Mouse (Mus musculus) cerebellum, postnatal 14 days (tissue): ENCODE results near the gene Nup210.

ENCODE experiments used
- DNase-seq, 2 experiments: peaks; one replicate each; pipeline ENCODE4 v3.0.0; 2021; ENCODE audit warnings: mixed read lengths in 2 of 2

The Nup210 gene

GRCm38 (mm10) chr6:91016600-91017230 lies 99.9 kb downstream of the Nup210 start:
- peak; percentile 51 to 59 for DNase-seq

GRCm38 (mm10) chr6:91014198-91014958 lies 102.3 kb downstream of the Nup210 start:
- DNase-seq: peak; percentile 28 to 42

DNA sequence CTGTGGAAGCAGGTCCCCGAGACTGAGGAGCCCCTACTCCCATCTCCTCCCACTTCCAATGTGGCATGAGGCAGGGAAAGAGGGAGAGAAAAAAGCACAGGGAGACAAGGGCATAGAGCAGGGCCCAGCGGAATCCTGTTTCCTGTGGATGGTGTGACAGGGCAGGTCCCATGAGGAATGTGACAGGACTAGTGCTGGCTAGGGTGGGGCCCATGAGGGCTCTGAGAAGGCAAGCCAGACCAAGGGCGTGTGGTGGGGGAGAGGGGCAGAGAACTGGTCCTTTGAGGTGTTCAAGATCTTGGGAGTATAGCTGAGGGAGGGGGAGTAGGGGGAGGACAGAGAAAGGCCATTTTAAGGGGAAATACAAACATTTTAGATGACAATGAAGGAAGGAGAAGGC lies 104.2 kb downstream of the Nup210 start:
- no peak for DNase-seq

DNA sequence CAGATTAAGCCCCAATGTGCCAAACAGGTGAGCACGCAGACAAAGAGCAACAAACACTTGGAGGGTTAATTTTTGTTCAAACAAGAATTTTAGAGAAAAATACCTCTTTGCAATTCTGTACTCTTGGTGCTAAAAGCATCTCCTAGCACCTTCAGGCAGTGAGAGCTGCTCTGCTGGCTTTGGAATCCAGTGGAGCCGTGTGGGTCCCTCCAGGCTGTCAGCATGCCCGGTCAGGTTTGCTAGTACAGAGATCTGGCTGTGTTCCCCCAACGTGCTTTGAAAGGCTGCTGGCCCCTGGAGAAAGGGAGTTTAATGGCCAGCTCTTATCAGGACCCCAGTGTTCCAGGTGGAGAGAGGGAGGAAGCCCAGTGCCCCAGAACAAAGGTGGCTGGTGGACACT lies 105.1 kb downstream of the Nup210 start:
- no peak for DNase-seq

GRCm38 (mm10) chr6:91008284-91008830 lies 108.3 kb downstream of the Nup210 start:
- no peak for DNase-seq

- DNase-seq: no peak
Observed at GRCm38 (mm10) chr6:91007207-91007606, 109.4 kb downstream of the Nup210 start.

DNA sequence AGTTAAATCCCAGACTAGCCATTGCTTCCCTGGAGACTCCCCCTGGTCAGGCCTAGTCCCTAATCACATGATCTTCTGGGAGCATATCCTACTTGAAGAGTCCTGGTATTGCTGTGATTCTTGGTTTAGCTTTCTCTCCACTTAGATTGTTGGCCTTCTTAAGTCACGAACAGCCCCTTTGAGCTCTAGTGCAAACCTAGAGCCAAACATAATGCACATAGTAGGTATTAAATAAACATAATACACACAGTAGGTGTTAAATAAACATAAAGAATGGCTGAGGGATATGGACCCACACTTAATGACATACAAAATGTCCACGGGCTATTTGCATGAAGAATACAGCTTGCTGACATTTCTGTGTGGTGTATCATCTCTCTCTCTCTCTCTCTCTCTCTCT lies 112.5 kb downstream of the Nup210 start:
- no peak for DNase-seq

DNA sequence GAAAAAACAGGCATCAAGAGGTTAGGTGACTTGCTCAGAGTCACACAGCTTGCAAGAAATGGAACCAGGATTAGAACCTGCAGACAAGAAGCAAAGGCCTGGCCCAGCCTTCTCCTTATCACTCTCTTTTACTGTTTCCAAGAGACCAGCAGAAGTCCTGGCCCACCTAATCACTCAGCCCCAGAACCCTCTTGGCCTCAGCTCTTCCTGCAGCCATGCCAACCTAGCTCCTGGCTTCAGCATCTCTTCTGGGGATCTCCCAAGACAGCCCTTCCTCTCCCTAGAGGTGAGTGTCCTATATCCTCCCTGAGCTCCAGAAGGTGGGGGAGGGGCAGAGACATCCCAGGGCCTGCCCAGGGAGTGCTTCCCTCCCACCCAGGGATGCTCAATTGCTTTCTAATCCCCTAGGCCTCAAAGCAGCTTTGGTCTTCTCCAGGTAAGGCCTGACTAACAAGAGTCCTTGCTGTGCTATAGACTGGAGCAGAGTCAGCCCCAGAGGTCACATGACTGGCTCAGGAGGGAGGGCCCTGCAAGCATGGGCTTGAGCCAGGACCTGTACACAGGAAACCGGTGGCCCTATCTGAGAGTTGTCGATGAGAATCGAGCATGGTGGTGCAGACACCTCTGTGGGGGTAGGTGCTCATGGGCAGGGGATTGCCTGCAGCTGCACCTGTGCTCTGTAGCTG lies 113.2 kb downstream of the Nup210 start:
- DNase-seq: no peak

DNA sequence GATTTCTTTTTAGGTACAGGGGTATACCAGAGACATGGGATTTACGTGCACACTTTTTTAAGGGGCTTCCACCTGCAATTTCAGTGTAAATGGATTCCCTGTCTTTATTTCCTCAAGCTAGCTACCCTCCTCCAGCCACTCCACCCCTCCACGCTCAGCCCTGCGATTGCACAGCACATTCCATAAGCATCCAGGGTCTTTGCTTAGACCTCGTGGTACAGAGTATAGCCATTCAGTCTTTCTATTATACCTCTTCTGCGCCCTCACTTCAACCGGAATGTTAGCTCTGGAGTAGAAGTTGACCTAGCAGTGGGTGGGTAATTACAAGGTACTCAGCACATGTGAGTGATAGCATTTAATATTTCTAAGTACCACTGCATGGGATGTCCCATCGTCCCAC lies 115.1 kb downstream of the Nup210 start:
- no peak for DNase-seq

DNA sequence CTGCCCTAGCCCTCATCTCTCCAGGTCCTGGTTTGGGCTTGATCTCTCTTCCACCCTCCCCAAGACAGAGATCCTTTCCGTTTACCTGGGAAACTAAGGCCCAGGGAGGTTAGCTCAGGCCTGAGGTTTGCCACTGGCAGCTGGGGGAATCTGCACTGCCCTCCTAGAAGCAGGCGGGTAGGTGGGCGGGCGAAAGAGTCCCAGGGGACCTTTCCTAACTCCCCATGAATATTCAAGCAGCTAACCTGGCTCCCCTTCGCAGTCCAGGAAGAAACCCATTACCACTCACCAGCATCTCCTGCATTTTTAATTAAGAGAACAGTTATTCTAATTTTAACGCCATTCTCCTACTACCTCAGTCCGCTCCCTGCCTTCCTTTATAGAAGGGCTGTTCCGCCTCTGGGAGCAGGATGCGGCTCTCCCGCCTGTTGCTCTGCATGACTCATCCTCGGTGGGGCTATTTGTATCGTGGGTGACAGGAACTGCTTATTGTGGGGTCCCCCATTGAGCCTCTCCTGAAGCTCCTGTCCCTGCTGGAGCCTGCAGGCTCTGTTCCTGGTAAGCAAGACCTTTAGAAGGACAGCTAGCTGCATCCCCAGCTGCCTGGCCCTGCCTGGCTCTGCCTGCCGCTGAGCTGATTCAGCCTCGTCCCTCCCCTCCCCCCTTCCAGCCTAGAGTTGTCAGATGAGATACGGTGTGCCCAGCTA lies 115.7 kb downstream of the Nup210 start:
- peak; percentile 38 to 39 for DNase-seq

- DNase-seq: no peak
Observed at GRCm38 (mm10) chr6:90999176-90999575, 117.5 kb downstream of the Nup210 start.

GRCm38 (mm10) chr6:90997025-90997424 lies 119.6 kb downstream of the Nup210 start:
- DNase-seq: no peak

- DNase-seq: no peak
Observed at GRCm38 (mm10) chr6:90996181-90996580, 120.4 kb downstream of the Nup210 start.

DNA sequence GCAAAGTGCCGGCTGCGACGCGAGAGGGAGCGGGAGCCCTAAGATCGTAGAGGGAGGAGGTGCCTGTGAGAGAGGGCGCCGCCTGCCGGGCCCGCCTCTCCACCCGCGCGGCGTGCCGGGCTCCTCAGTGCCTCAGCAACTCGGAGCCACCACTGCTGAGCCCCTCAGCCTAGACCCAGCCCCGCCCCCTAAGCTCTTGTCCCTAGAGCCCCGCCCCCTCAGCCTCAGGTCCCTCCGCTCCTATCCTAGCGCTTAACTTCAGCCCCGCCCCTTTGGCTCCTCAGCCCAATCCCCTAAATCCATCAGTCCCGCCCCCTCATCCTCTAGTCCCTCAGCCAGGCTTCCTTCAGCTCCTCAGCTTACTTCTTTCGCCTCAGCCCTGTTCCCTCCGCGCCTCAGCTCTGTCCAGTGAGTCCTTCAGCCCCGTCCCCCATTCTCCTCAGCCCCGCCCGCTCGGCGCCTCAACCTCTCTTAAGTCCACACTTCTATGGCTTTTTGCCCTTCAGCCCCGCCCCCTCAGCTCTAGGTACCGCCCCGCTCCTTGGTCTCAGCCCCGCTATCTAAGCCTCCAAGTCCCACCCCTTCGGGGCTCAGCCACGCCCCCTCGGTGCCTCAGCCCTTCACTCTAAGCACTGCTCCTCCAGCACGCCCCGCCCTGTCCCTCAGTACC lies 127.8 kb downstream of the Nup210 start, which contains the start of gene Iqsec1:
TSS of gene Iqsec1 (minus strand) at position 38 of the 670 bp plus-strand sequence.
- peak; percentile 79 to 82 for DNase-seq

- no peak for DNase-seq
Observed at GRCm38 (mm10) chr6:90988299-90988625, 128.4 kb downstream of the Nup210 start.

DNA sequence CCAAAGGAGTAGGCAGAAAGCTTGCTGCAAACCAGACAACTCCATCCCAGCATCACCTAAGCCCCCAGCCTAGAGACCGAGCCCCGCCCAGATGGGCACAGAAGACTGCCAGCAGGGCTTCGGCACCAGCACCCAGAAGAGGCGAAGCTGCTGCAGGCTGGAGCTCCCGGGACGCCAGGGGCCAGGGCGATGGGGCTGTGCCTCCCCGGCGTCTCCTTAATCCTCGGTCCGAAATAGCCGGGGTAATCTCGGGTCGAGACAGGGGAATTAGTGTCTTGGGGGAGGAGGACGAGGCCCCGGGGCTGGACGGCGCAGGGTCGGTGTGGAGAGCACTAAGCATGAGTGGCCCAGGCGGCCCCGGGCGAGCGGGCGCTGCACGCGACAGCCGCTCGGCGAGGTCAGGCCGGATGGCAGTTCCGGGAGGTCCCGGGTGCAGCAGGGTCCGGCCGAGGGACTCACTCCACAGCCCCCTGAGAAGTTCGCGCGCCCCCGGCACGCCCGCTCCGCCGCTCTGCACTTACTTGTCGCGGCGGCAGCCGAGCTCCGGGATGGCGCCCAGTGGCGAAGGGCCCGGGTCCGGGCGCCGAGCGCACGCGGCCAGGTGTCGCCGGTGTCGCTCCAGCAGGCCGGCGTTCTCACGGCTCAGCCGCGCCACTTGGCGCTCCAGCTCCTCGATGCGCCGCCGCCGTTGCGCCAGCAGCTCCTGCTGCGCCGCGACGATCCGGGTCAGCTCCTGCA lies 128.9 kb downstream of the Nup210 start:
- DNase-seq: peak; percentile 31 to 46

GRCm38 (mm10) chr6:90984101-90984500 lies 132.5 kb downstream of the Nup210 start:
- no peak for DNase-seq

- no peak for DNase-seq
Observed at GRCm38 (mm10) chr6:90974279-90974678, 142.3 kb downstream of the Nup210 start.

DNA sequence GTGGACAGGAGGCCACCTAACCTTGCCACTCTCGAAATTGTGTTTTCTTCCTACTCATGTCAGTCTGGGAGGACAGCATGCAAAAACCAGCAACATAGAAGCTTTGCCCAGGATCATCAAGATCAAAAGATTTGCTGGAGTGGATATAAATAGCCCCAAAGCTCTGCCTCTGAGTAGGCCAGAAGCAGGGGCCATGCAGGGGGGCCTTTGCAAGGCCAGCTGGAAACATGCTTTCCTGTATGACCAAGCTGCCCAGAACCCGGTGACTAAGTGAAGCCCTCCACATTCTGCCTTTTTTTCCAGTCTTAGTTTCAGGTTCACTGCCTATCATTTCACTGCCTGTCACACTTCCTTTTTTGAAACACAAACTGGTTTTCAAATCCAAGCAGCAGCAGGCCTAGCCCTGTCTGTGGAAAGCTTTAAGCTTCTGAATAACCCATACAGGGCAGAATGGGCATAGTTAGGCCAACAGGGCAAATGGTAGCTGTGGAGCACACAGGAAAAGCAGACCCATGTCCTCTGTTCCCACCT lies 147.2 kb downstream of the Nup210 start:
- no peak for DNase-seq
